Mouse (Mus musculus): ENCODE results near the gene Arhgap28.

Arhgap28 gene

GRCm38 (mm10) chr17:68003741-68004560 lies at the start of gene Arhgap28:
Gene Arhgap28, minus strand, starts transcription at chr17:68004120.
- DNase-seq: peak; percentile 95 to 98

- DNase-seq: no peak
Observed at GRCm38 (mm10) chr17:68046341-68046675, 42.4 kb upstream of the Arhgap28 start.

GRCm38 (mm10) chr17:68045655-68046340 lies 41.9 kb upstream of the Arhgap28 start:
- DNase-seq: peak in 1 of 2 experiments; percentile 16

GRCm38 (mm10) chr17:68042377-68042776 lies 38.5 kb upstream of the Arhgap28 start:
- DNase-seq: no peak

- no peak for DNase-seq
Observed at GRCm38 (mm10) chr17:68037011-68037410, 33.1 kb upstream of the Arhgap28 start.

- no peak for DNase-seq
Observed at GRCm38 (mm10) chr17:68029495-68029894, 25.6 kb upstream of the Arhgap28 start.

- no peak for DNase-seq
Observed at GRCm38 (mm10) chr17:68028519-68028918, 24.6 kb upstream of the Arhgap28 start.

GRCm38 (mm10) chr17:68024327-68024726 lies 20.4 kb upstream of the Arhgap28 start:
- no peak for DNase-seq

- DNase-seq: no peak
Observed at GRCm38 (mm10) chr17:68019466-68020065, 15.6 kb upstream of the Arhgap28 start.

GRCm38 (mm10) chr17:68017095-68017494 lies 13.2 kb upstream of the Arhgap28 start:
- no peak for DNase-seq

GRCm38 (mm10) chr17:68011606-68012005 lies 7.7 kb upstream of the Arhgap28 start:
- DNase-seq: no peak

GRCm38 (mm10) chr17:68010041-68010440 lies 6.1 kb upstream of the Arhgap28 start:
- no peak for DNase-seq

- DNase-seq: peak; percentile 37 to 43
Observed at GRCm38 (mm10) chr17:68004581-68005330, 836 bp upstream of the Arhgap28 start.

- DNase-seq: peak; percentile 23 to 32
Observed at GRCm38 (mm10) chr17:68002608-68003595, 1.0 kb downstream of the Arhgap28 start.

- DNase-seq: no peak
Observed at GRCm38 (mm10) chr17:67999801-68000200, 4.1 kb downstream of the Arhgap28 start.

- DNase-seq: no peak
Observed at GRCm38 (mm10) chr17:67996769-67997155, 7.2 kb downstream of the Arhgap28 start.

GRCm38 (mm10) chr17:67996097-67996768 lies 7.7 kb downstream of the Arhgap28 start:
- peak; percentile 33 to 39 for DNase-seq

GRCm38 (mm10) chr17:67995277-67995819 lies 8.6 kb downstream of the Arhgap28 start:
- DNase-seq: no peak

GRCm38 (mm10) chr17:67994861-67995260 lies 9.1 kb downstream of the Arhgap28 start:
- no peak for DNase-seq

GRCm38 (mm10) chr17:67993371-67994045 lies 10.4 kb downstream of the Arhgap28 start:
- no peak for DNase-seq
